Mouse (Mus musculus): ENCODE measurements at regions not wholly inside any gene's neighbourhood (a gene's known extent, or its start where the extent isn't known, plus 50 kb on each side); places are given as distances from the start of the nearest gene placed in this dataset.

DNA sequence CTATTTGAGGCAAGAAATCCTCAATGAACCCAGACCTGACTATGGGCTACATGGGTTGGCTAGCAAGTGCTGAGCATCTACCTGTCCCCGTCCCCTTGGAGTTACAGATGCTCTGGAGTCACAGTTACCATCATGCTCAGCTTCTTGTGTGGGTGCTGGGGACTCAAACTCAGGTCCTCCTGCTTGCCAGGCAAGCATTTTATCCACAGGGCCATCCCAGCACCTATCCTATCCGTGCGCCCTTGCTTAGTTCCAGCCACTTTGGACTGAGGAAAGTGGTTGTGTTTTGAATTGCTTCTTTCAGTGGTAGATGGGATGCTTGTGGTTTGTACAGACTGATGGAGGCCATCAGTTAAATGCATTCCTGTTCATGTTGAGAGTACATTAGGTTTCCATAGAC lies 85.0 kb upstream of the Klf14 start:
- H3K27ac ChIP-seq (ENCODE audit: control insufficient read depth, insufficient read depth, low read length): no peak overlapping the region
- 95% methylated on average over 3 of the region's 3 CpGs for WGBS
- TF ChIP-seq CTCF (IDR thresholded peaks at IDR 0.05; ENCODE audit: borderline replicate concordance, control insufficient read depth, extremely low read depth, insufficient read depth, low read length, poor library complexity) (no peak), POLR2A (IDR thresholded peaks at IDR 0.05; ENCODE audit: control insufficient read depth, extremely low read depth, insufficient read depth, low read length, poor library complexity) (no peak)
- H3K4me3 ChIP-seq (ENCODE audit: control insufficient read depth, insufficient read depth, low read length): no peak overlapping the region
- DNase-seq: no peak
- H3K36me3 ChIP-seq (ENCODE audit: control insufficient read depth, insufficient read depth, low read length): no peaks in the 10 kb centered on the region
- no peaks in the 10 kb centered on the region for H3K4me1 ChIP-seq (replicated peaks; ENCODE audit: control insufficient read depth, insufficient read depth, low read length)
- H3K27me3 ChIP-seq (ENCODE audit: control insufficient read depth, insufficient read depth, low read length): no peaks in the 10 kb centered on the region

DNA sequence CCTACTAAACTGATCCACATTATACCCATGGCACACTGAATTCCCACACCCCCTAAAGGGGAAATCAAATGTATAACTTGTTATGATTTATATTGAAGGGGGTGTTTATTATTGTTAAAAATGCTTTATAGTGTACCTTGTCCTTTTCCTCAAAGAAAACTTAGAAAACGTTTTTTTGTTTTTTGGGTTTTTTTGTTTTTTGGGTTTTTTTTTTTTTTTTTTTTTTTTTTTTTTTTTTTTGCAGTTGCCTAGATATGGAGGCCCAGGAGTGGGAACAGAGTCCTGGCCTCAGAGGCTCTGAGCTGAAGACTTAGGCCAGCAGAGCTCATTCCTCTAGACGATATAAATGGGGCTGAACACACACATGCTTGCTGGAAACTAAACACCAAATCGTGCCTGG lies 87.3 kb upstream of the Klf14 start:
- no peaks in the 10 kb centered on the region for H3K27me3 ChIP-seq (ENCODE audit: control insufficient read depth, insufficient read depth, low read length)
- no peaks in the 10 kb centered on the region for H3K4me1 ChIP-seq (replicated peaks; ENCODE audit: control insufficient read depth, insufficient read depth, low read length)
- TF ChIP-seq POLR2A (IDR thresholded peaks at IDR 0.05; ENCODE audit: control insufficient read depth, extremely low read depth, insufficient read depth, low read length, poor library complexity) (no peak), CTCF (IDR thresholded peaks at IDR 0.05; ENCODE audit: borderline replicate concordance, control insufficient read depth, extremely low read depth, insufficient read depth, low read length, poor library complexity) (no peak)
- 83% methylated on average over 3 of the region's 3 CpGs for WGBS
- no peak overlapping the region for H3K27ac ChIP-seq (ENCODE audit: control insufficient read depth, insufficient read depth, low read length)
- DNase-seq: no peak
- no peaks in the 10 kb centered on the region for H3K36me3 ChIP-seq (ENCODE audit: control insufficient read depth, insufficient read depth, low read length)
- no peak overlapping the region for H3K4me3 ChIP-seq (ENCODE audit: control insufficient read depth, insufficient read depth, low read length)

- H3K27ac ChIP-seq (ENCODE audit: control insufficient read depth, insufficient read depth, low read length): no peak overlapping the region
- H3K36me3 ChIP-seq (ENCODE audit: control insufficient read depth, insufficient read depth, low read length): no peaks in the 10 kb centered on the region
- no peaks in the 10 kb centered on the region for H3K27me3 ChIP-seq (ENCODE audit: control insufficient read depth, insufficient read depth, low read length)
- no peak overlapping the region for H3K4me3 ChIP-seq (ENCODE audit: control insufficient read depth, insufficient read depth, low read length)
- H3K4me1 ChIP-seq (replicated peaks; ENCODE audit: control insufficient read depth, insufficient read depth, low read length): no peaks in the 10 kb centered on the region
- DNase-seq: no peak
- WGBS: 84% methylated on average over 11 of the region's 11 CpGs
- TF ChIP-seq CTCF (IDR thresholded peaks at IDR 0.05; ENCODE audit: borderline replicate concordance, control insufficient read depth, extremely low read depth, insufficient read depth, low read length, poor library complexity) (no peak), POLR2A (IDR thresholded peaks at IDR 0.05; ENCODE audit: control insufficient read depth, extremely low read depth, insufficient read depth, low read length, poor library complexity) (no peak)
Observed at GRCm38 (mm10) chr6:31048920-31049576, 90.2 kb upstream of the Klf14 start.

- DNase-seq: no peak
- no peak for TF ChIP-seq POLR2A (IDR thresholded peaks at IDR 0.05; ENCODE audit: control insufficient read depth, extremely low read depth, insufficient read depth, low read length, poor library complexity)
- TF ChIP-seq CTCF (IDR thresholded peaks at IDR 0.05; ENCODE audit: borderline replicate concordance, control insufficient read depth, extremely low read depth, insufficient read depth, low read length, poor library complexity): no peak
- Histone ChIP-seq H3K27ac (ENCODE audit: control insufficient read depth, insufficient read depth, low read length) (no peak overlapping the region), H3K36me3 (ENCODE audit: control insufficient read depth, insufficient read depth, low read length) (no peaks in the 10 kb centered on the region), H3K4me1 (replicated peaks; ENCODE audit: control insufficient read depth, insufficient read depth, low read length) (no peaks in the 10 kb centered on the region), H3K27me3 (ENCODE audit: control insufficient read depth, insufficient read depth, low read length) (no peaks in the 10 kb centered on the region), H3K4me3 (ENCODE audit: control insufficient read depth, insufficient read depth, low read length) (no peak overlapping the region)
- 70% methylated on average over 5 of the region's 5 CpGs for WGBS
Observed at GRCm38 (mm10) chr6:31050831-31051230, 92.0 kb upstream of the Klf14 start.

DNA sequence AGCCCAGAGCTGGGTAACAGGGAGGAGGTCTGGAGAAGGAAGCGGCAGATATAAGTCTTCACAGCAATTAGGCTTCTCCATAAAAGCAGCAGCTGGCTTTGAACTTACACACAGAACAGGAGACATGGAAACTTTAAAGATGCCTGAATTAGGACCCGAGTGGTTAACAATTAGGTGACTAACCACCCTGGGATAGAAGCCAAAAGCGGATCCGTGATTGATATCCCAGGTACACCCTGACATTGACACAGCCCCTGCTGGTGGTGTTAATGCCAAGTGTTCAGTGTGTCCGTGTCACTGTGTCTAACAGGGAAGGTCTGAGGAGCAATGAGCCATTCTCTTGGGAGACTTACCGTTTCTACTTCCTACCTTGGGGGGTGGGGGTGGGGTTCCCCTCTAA lies 92.9 kb upstream of the Klf14 start:
- TF ChIP-seq POLR2A (IDR thresholded peaks at IDR 0.05; ENCODE audit: control insufficient read depth, extremely low read depth, insufficient read depth, low read length, poor library complexity) (no peak), CTCF (IDR thresholded peaks at IDR 0.05; ENCODE audit: borderline replicate concordance, control insufficient read depth, extremely low read depth, insufficient read depth, low read length, poor library complexity) (no peak)
- Histone ChIP-seq H3K27me3 (ENCODE audit: control insufficient read depth, insufficient read depth, low read length) (no peaks in the 10 kb centered on the region), H3K27ac (ENCODE audit: control insufficient read depth, insufficient read depth, low read length) (no peak overlapping the region), H3K4me1 (replicated peaks; ENCODE audit: control insufficient read depth, insufficient read depth, low read length) (no peaks in the 10 kb centered on the region), H3K4me3 (ENCODE audit: control insufficient read depth, insufficient read depth, low read length) (no peak overlapping the region), H3K36me3 (ENCODE audit: control insufficient read depth, insufficient read depth, low read length) (no peaks in the 10 kb centered on the region)
- WGBS: 82% methylated on average over 6 of the region's 6 CpGs
- no peak for DNase-seq

- 34% methylated on average over 8 of the region's 8 CpGs for WGBS
- Histone ChIP-seq H3K36me3 (ENCODE audit: control insufficient read depth, insufficient read depth, low read length) (no peaks in the 10 kb centered on the region), H3K4me1 (replicated peaks; ENCODE audit: control insufficient read depth, insufficient read depth, low read length) (no peaks in the 10 kb centered on the region), H3K27ac (ENCODE audit: control insufficient read depth, insufficient read depth, low read length) (no peak overlapping the region), H3K27me3 (ENCODE audit: control insufficient read depth, insufficient read depth, low read length) (no peaks in the 10 kb centered on the region; the same call in 1 of the 2 replicates), H3K4me3 (ENCODE audit: control insufficient read depth, insufficient read depth, low read length) (no peak overlapping the region)
- no peak for DNase-seq
- TF ChIP-seq POLR2A (IDR thresholded peaks at IDR 0.05; ENCODE audit: control insufficient read depth, extremely low read depth, insufficient read depth, low read length, poor library complexity): no peak
- no peak for TF ChIP-seq CTCF (IDR thresholded peaks at IDR 0.05; ENCODE audit: borderline replicate concordance, control insufficient read depth, extremely low read depth, insufficient read depth, low read length, poor library complexity)
Observed at GRCm38 (mm10) chr6:31053003-31053402, 94.1 kb upstream of the Klf14 start.

Measured in thymus, adult 2 months (tissue).